Mouse (Mus musculus): ENCODE measurements around the gene Glis1.
A peak's percentile ranks its signal among the peaks of the same experiment; 100 is the strongest.

Gene Glis1

GRCm38 (mm10) chr4:107434356-107435237 lies at the start of gene Glis1:
Gene Glis1, plus strand, starts transcription at chr4:107434591.
- DNase-seq: peak; percentile 78 to 93

GRCm38 (mm10) chr4:107387038-107387437 lies 47.4 kb upstream of the Glis1 start:
- peak; percentile 24 to 53 for DNase-seq

- no peak for DNase-seq
Measured at GRCm38 (mm10) chr4:107387465-107387864, 46.9 kb upstream of the Glis1 start.

GRCm38 (mm10) chr4:107388291-107388690 lies 46.1 kb upstream of the Glis1 start:
- DNase-seq: peak; percentile 29 to 78

- DNase-seq: no peak
Measured at GRCm38 (mm10) chr4:107389345-107389744, 45.0 kb upstream of the Glis1 start.

GRCm38 (mm10) chr4:107393771-107394170 lies 40.6 kb upstream of the Glis1 start:
- DNase-seq: no peak

- no peak for DNase-seq
Measured at GRCm38 (mm10) chr4:107420202-107420601, 14.2 kb upstream of the Glis1 start.

- no peak for DNase-seq
Measured at GRCm38 (mm10) chr4:107421711-107422110, 12.7 kb upstream of the Glis1 start.

- DNase-seq: peak; percentile 61 to 66
Measured at GRCm38 (mm10) chr4:107422176-107422575, 12.2 kb upstream of the Glis1 start.

- DNase-seq: no peak
Measured at GRCm38 (mm10) chr4:107425616-107426015, 8.8 kb upstream of the Glis1 start.

- no peak for DNase-seq
Measured at GRCm38 (mm10) chr4:107426631-107427030, 7.8 kb upstream of the Glis1 start.

GRCm38 (mm10) chr4:107432717-107433116 lies 1.7 kb upstream of the Glis1 start:
- DNase-seq: no peak

- no peak for DNase-seq
Measured at GRCm38 (mm10) chr4:107433998-107434355, 414 bp upstream of the Glis1 start.

GRCm38 (mm10) chr4:107435238-107435946 lies 1.0 kb downstream of the Glis1 start:
- DNase-seq: peak in 1 of 2 experiments; percentile 62

GRCm38 (mm10) chr4:107436476-107436875 lies 2.1 kb downstream of the Glis1 start:
- DNase-seq: peak; percentile 60 to 83

GRCm38 (mm10) chr4:107438741-107439140 lies 4.3 kb downstream of the Glis1 start:
- no peak for DNase-seq

- peak; percentile 71 to 83 for DNase-seq
Measured at GRCm38 (mm10) chr4:107440306-107440705, 5.9 kb downstream of the Glis1 start.

- peak; percentile 59 to 73 for DNase-seq
Measured at GRCm38 (mm10) chr4:107442288-107442687, 7.9 kb downstream of the Glis1 start.

GRCm38 (mm10) chr4:107442891-107443483 lies 8.6 kb downstream of the Glis1 start:
- peak in 1 of 2 experiments; percentile 30 for DNase-seq

- DNase-seq: no peak
Measured at GRCm38 (mm10) chr4:107443621-107444020, 9.2 kb downstream of the Glis1 start.

- no peak for DNase-seq
Measured at GRCm38 (mm10) chr4:107448481-107448880, 14.1 kb downstream of the Glis1 start.

- peak in 1 of 2 experiments; percentile 67 for DNase-seq
Measured at GRCm38 (mm10) chr4:107449519-107449918, 15.1 kb downstream of the Glis1 start.

- DNase-seq: no peak
Measured at GRCm38 (mm10) chr4:107452266-107453015, 18.1 kb downstream of the Glis1 start.

All from kidney, postnatal 25 days (tissue).